Mouse (Mus musculus) midbrain, postnatal 0 days (tissue): ENCODE results near the gene Rnd1. TPM values are rescaled to one million over a fixed set of nuclear protein-coding genes. Genes with fewer than 3 reads are reported as not detected.

Source experiments
- ATAC-seq: fragments of 200-750 bp; cut with Nextera tagmentation; 2 replicates; pipeline ENCODE4 v1.8.0; 2017; ENCODE audit warnings: moderate number of reproducible peaks, mild to moderate bottlenecking, moderate TSS enrichment, moderate library complexity; ENCODE audit not compliant: low FRiP score
- DNase-seq: peaks from one replicate; pipeline ENCODE4 v3.0.0-alpha.2; 2015; ENCODE audit warnings: low spot score
- H3K27ac ChIP-seq: fragments of 300-500 bp; sonication (generic); 2 replicates; pipeline ENCODE4 v1.5.1; 2014; ENCODE audit warnings: low read depth, mild to moderate bottlenecking, low read length, mixed read lengths
- H3K27me3 ChIP-seq: fragments of 300-500 bp; sonication (generic); 2 replicates; pipeline ENCODE4 v1.6.1; 2014; ENCODE audit warnings: low read length, control low read depth, mixed read lengths; ENCODE audit not compliant: insufficient read depth
- H3K36me3 ChIP-seq: fragments of 300-500 bp; sonication (generic); 2 replicates; pipeline ENCODE4 v1.6.1; 2014; ENCODE audit warnings: low read length, control low read depth, mixed read lengths; ENCODE audit not compliant: insufficient read depth
- H3K4me1 ChIP-seq: fragments of 300-500 bp; sonication (generic); 2 replicates; pipeline ENCODE4 v1.6.1; 2014; ENCODE audit warnings: mild to moderate bottlenecking, control low read depth, antibody characterized with exemption, low read length, mixed read lengths; ENCODE audit not compliant: insufficient read depth
- H3K4me2 ChIP-seq: fragments of 300-500 bp; sonication (generic); 2 replicates; pipeline ENCODE4 v1.6.1; 2014; ENCODE audit warnings: low read depth, mild to moderate bottlenecking, low read length, mixed read lengths; ENCODE audit not compliant: poor library complexity, severe bottlenecking
- H3K4me3 ChIP-seq: fragments of 300-500 bp; sonication (generic); 2 replicates; pipeline ENCODE4 v1.5.1; 2014; ENCODE audit warnings: low read depth, mild to moderate bottlenecking, low read length, moderate library complexity
- H3K9ac ChIP-seq: fragments of 300-500 bp; sonication (generic); replicated peaks from 2 replicates; pipeline ENCODE4 v1.6.1; 2014; ENCODE audit warnings: mild to moderate bottlenecking, low read length, moderate library complexity, mixed read lengths; ENCODE audit not compliant: poor library complexity, severe bottlenecking
- H3K9me3 ChIP-seq: fragments of 300-500 bp; sonication (generic); 2 replicates; pipeline ENCODE4 v1.6.1; 2016; ENCODE audit warnings: low read length, control low read depth
- CTCF ChIP-seq: IDR thresholded peaks from 2 replicates; pipeline ENCODE4 v1.5.1; 2016; ENCODE audit warnings: antibody characterized with exemption, mild to moderate bottlenecking
- WGBS: fragments of 180-500 bp; shearing (Covaris S2); extraction: QIAGEN DNeasy Blood & Tissue Kit; methylation state at CpG from one replicate; pipeline ENCODE4 v1.1.7; 2014; 5-methylcytosine and 5-hydroxymethylcytosine counted together
- polyA plus RNA-seq: library from polyadenylated mRNA; unstranded; fragments of >200 nt; fragmentation: Nextera tagmentation; extraction: Ambion mirVana; gene quantifications from 2 replicates; pipeline ENCODE4 v1.2.1, GENCODE M21; 2015
- total RNA-seq: library from RNA; depleted of rRNA; stranded (reverse); fragments of >200 nt; gene quantifications from 2 replicates; pipeline ENCODE4 v1.2.3, GENCODE M21; 2014

Gene Rnd1
- total and polyA plus RNA-seq, 2 experiments from 2014 or later: 20.7 to 42.9 TPM

- Histone ChIP-seq H3K4me3 (peak overlapping the region; percentile 68), H3K9me3 (no peaks in the 10 kb centered on the region), H3K36me3 (peaks cover under 1% of the 10 kb centered on the region; the same call in 1 of the 2 replicates), H3K4me1 (peaks cover 17% of the 10 kb centered on the region), H3K9ac (peak overlapping the region; percentile 93), H3K4me2 (peak overlapping the region; percentile 88), H3K27me3 (no peaks in the 10 kb centered on the region), H3K27ac (peak overlapping the region; percentile 98)
- DNase-seq (peak; percentile 72), ATAC-seq (peak; percentile 44)
- TF ChIP-seq CTCF: no peak
- 1% methylated on average over 47 of the region's 65 CpGs for WGBS
These were observed 42.6 kb downstream of the Rnd1 start for GRCm38 (mm10) chr15:98634541-98635081.

GRCm38 (mm10) chr15:98633822-98634470 lies 43.3 kb downstream of the Rnd1 start:
- Histone ChIP-seq H3K9me3 (no peaks in the 10 kb centered on the region), H3K27me3 (no peaks in the 10 kb centered on the region), H3K4me1 (peaks cover 17% of the 10 kb centered on the region), H3K9ac (peak overlapping the region; percentile 93), H3K36me3 (no peaks in the 10 kb centered on the region), H3K4me2 (peak overlapping the region; percentile 88), H3K4me3 (peak overlapping the region; percentile 68), H3K27ac (peak overlapping the region; percentile 98)
- TF ChIP-seq CTCF: no peak
- DNase-seq (peak; percentile 14), ATAC-seq (no peak)
- under 1% methylated on average over 25 of the region's 25 CpGs for WGBS

- peaks cover 25% of the 10 kb centered on the region for H3K4me1 ChIP-seq
- ATAC-seq: no peak
- H3K27me3 ChIP-seq: no peaks in the 10 kb centered on the region
- H3K27ac ChIP-seq: peak overlapping the region; percentile 98
- H3K36me3 ChIP-seq: no peaks in the 10 kb centered on the region
- peak overlapping the region; percentile 88 for H3K4me2 ChIP-seq
- peak overlapping the region; percentile 93 for H3K9ac ChIP-seq
- no peak for DNase-seq
- TF ChIP-seq CTCF: no peak
- 2% methylated on average over 4 of the region's 4 CpGs for WGBS
- peak overlapping the region; percentile 68 for H3K4me3 ChIP-seq
- no peaks in the 10 kb centered on the region for H3K9me3 ChIP-seq
These were observed 44.3 kb downstream of the Rnd1 start for GRCm38 (mm10) chr15:98632921-98633320.

GRCm38 (mm10) chr15:98632107-98632744 lies 45.0 kb downstream of the Rnd1 start:
- ATAC-seq (no peak; the same call in 1 of the 2 replicates), DNase-seq (peak; percentile 62)
- no peak for TF ChIP-seq CTCF
- Histone ChIP-seq H3K36me3 (no peaks in the 10 kb centered on the region), H3K4me2 (peak overlapping the region; percentile 88), H3K27me3 (no peaks in the 10 kb centered on the region), H3K9me3 (no peaks in the 10 kb centered on the region), H3K4me1 (peaks cover 24% of the 10 kb centered on the region), H3K4me3 (peak overlapping the region; percentile 68), H3K9ac (peak overlapping the region; percentile 93), H3K27ac (peak overlapping the region; percentile 98)
- WGBS: under 1% methylated on average over 25 of the region's 25 CpGs

- DNase-seq (peak; percentile 81), ATAC-seq (peak; percentile 56)
- H3K9ac ChIP-seq: peak overlapping the region; percentile 93
- 1% methylated on average over 18 of the region's 18 CpGs for WGBS
- no peaks in the 10 kb centered on the region for H3K9me3 ChIP-seq
- peak overlapping the region; percentile 88 for H3K4me2 ChIP-seq
- H3K27ac ChIP-seq: peak overlapping the region; percentile 98
- peak; percentile 93 for TF ChIP-seq CTCF
- no peaks in the 10 kb centered on the region for H3K36me3 ChIP-seq
- H3K4me3 ChIP-seq: peak overlapping the region; percentile 68
- H3K4me1 ChIP-seq: peaks cover 17% of the 10 kb centered on the region
- no peaks in the 10 kb centered on the region for H3K27me3 ChIP-seq
These were observed 45.8 kb downstream of the Rnd1 start for GRCm38 (mm10) chr15:98631493-98631892.

GRCm38 (mm10) chr15:98630540-98630939 lies 46.7 kb downstream of the Rnd1 start, which contains the start of gene Cacnb3:
Gene Cacnb3 (plus strand): TSS chr15:98630840.
- Histone ChIP-seq H3K36me3 (no peaks in the 10 kb centered on the region), H3K9me3 (no peaks in the 10 kb centered on the region), H3K4me2 (peak within 1 kb of the TSS; percentile 88), H3K27me3 (no peaks in the 10 kb centered on the region), H3K4me1 (peaks cover 8% of the 10 kb centered on the region; the same call in 1 of the 2 replicates), H3K4me3 (peak within 1 kb of the TSS; percentile 68), H3K27ac (peak within 1 kb of the TSS; percentile 98; the same call in 1 of the 2 replicates), H3K9ac (peak within 1 kb of the TSS; percentile 93; the same call in 1 of the 2 replicates)
- TF ChIP-seq CTCF: no peak
- WGBS: 41% methylated on average over 4 of the region's 4 CpGs
- ATAC-seq (no peak), DNase-seq (no peak)
